Mouse (Mus musculus) embryonic facial prominence, embryonic 14.5 days (tissue): ENCODE results near the gene C2cd3. TPM values are rescaled to one million over a fixed set of nuclear protein-coding genes. Genes with fewer than 3 reads are reported as not detected.

ENCODE experiments used
- ATAC-seq: fragments of 200-750 bp; cut with Nextera tagmentation; 2 replicates; pipeline ENCODE4 v1.8.0; 2017; ENCODE audit warnings: low read depth, moderate number of reproducible peaks, moderate TSS enrichment
- DNase-seq: peaks from one replicate; pipeline ENCODE4 v3.0.0-alpha.2; 2015; ENCODE audit warnings: low spot score
- H3K27ac ChIP-seq: fragments of 300-500 bp; sonication (generic); replicated peaks from 2 replicates; pipeline ENCODE4 v1.5.1; 2014; ENCODE audit warnings: low read depth, mild to moderate bottlenecking, low read length, moderate library complexity
- H3K27me3 ChIP-seq: fragments of 300-500 bp; sonication (generic); replicated peaks from 2 replicates; pipeline ENCODE4 v1.6.1; 2014; ENCODE audit warnings: low read length; ENCODE audit not compliant: control insufficient read depth, insufficient read depth
- H3K36me3 ChIP-seq: fragments of 300-500 bp; sonication (generic); 2 replicates; pipeline ENCODE4 v1.6.1; 2014; ENCODE audit warnings: low read length, mixed read lengths; ENCODE audit not compliant: control insufficient read depth, insufficient read depth
- H3K4me1 ChIP-seq: fragments of 300-500 bp; sonication (generic); 2 replicates; pipeline ENCODE4 v1.6.1; 2014; ENCODE audit warnings: antibody characterized with exemption, low read length; ENCODE audit not compliant: control insufficient read depth, insufficient read depth
- H3K4me2 ChIP-seq: fragments of 300-500 bp; sonication (generic); 2 replicates; pipeline ENCODE4 v1.6.1; 2014; ENCODE audit warnings: low read depth, mild to moderate bottlenecking, low read length, moderate library complexity, mixed read lengths
- H3K4me3 ChIP-seq: fragments of 300-500 bp; sonication (generic); 2 replicates; pipeline ENCODE4 v1.5.1; 2014; ENCODE audit warnings: low read depth, mild to moderate bottlenecking, low read length
- H3K9ac ChIP-seq: fragments of 300-500 bp; sonication (generic); 2 replicates; pipeline ENCODE4 v1.6.1; 2014; ENCODE audit warnings: low read depth, mild to moderate bottlenecking, low read length, moderate library complexity, mixed read lengths
- H3K9me3 ChIP-seq: fragments of 300-500 bp; sonication (generic); 2 replicates; pipeline ENCODE4 v1.6.1; 2016; ENCODE audit warnings: low read length; ENCODE audit not compliant: control insufficient read depth
- WGBS: fragments of 180-500 bp; shearing (Covaris S2); extraction: QIAGEN DNeasy Blood & Tissue Kit; methylation state at CpG from one replicate; pipeline ENCODE4 v1.1.7; 2014; 5-methylcytosine and 5-hydroxymethylcytosine counted together
- polyA plus RNA-seq: library from polyadenylated mRNA; unstranded; fragments of >200 nt; fragmentation: Nextera tagmentation; extraction: Ambion mirVana; gene quantifications from 2 replicates; pipeline ENCODE4 v1.2.1, GENCODE M21; 2014

The C2cd3 gene
- polyA plus RNA-seq, 1 experiment from 2014 or later, result 21.7 TPM

DNA sequence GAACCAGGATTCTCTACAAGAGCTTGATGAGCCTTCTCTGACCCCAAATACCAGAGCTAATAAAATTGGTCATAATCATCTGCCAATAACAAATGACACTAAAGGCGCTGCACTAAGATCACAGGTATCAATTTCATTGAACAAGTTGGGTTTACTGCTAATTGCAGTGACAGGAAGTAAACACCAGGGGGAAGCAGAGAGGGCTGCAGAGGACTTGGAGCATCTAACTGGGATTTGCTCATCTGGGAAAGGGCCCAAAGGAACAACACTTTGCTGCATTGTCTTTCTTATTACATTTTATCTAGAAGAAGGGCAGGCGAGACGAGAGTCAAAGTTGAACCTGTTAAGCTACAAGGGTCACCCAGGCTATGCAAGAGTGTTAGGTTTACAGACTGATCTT, 57.1 kb downstream of the C2cd3 start:
- no peak for ATAC-seq
- Histone ChIP-seq H3K27me3 (no peaks in the 10 kb centered on the region), H3K9ac (no peak overlapping the region), H3K4me2 (no peak overlapping the region), H3K36me3 (peaks cover 91% of the 10 kb centered on the region), H3K4me1 (no peaks in the 10 kb centered on the region), H3K27ac (no peak overlapping the region), H3K4me3 (no peak overlapping the region), H3K9me3 (no peaks in the 10 kb centered on the region)
- peak; percentile 35 for DNase-seq
- WGBS, result 54% methylated on average over 3 of the region's 3 CpGs

DNA sequence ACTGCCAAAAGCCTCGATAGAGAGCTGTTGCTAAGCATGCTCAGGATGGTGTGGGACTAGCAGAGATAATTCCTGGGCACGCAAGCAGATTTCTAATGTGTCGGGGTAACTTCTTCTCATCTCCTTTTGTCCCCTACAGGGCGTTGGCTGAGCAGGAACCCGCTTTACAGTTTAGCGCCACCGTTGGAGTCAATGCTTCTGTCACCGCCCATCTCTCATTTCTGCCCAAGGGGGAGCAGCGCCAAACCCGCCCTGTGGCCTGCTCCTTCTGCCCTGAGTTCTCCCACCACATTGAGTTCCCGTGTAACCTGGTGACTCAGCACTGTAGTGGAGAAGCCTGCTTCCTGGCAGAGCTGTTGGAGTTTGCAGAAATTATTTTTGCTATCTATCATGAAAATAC, 57.9 kb downstream of the C2cd3 start:
- WGBS, result 89% methylated on average over 11 of the region's 11 CpGs
- peaks cover 90% of the 10 kb centered on the region for H3K36me3 ChIP-seq
- DNase-seq, result no peak

DNA sequence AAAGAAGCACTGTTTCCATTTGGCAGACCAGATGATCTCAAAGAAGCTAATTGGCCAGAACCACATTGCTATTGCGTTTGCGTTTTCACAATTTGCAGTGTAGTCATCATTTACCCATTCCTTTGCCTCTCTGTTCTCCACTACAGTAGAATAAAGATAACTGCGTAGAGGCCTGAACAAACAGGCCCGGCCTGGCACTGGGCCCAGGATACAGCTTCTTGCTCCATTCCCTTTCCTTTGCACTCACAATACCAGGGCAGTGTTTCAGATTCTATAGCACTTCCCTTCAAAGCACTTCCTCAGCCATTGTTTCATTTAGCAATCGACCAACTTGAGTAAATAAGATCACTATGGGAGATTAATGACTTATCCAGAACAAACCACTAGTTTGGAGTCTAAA, 59.1 kb downstream of the C2cd3 start:
- DNase-seq (peak; percentile 57), ATAC-seq (0 out of 2 replicates have a peak, but pooled peaks have one; percentile 37)
- no peaks in the 10 kb centered on the region for H3K27me3 ChIP-seq
- H3K4me1 ChIP-seq, result no peaks in the 10 kb centered on the region
- H3K9ac ChIP-seq, result no peak overlapping the region
- H3K9me3 ChIP-seq, result no peaks in the 10 kb centered on the region
- H3K27ac ChIP-seq, result no peak overlapping the region
- WGBS, result 91% methylated on average over 5 of the region's 5 CpGs
- peaks cover 90% of the 10 kb centered on the region for H3K36me3 ChIP-seq
- no peak overlapping the region for H3K4me3 ChIP-seq
- no peak overlapping the region for H3K4me2 ChIP-seq

More for the DNA sequence above, 57.9 kb downstream of the C2cd3 start:
- Histone ChIP-seq H3K9ac (no peak overlapping the region), H3K27ac (no peak overlapping the region), H3K4me1 (no peaks in the 10 kb centered on the region), H3K4me2 (no peak overlapping the region), H3K9me3 (no peaks in the 10 kb centered on the region), H3K27me3 (no peaks in the 10 kb centered on the region), H3K4me3 (no peak overlapping the region)
- ATAC-seq, result no peak

DNA sequence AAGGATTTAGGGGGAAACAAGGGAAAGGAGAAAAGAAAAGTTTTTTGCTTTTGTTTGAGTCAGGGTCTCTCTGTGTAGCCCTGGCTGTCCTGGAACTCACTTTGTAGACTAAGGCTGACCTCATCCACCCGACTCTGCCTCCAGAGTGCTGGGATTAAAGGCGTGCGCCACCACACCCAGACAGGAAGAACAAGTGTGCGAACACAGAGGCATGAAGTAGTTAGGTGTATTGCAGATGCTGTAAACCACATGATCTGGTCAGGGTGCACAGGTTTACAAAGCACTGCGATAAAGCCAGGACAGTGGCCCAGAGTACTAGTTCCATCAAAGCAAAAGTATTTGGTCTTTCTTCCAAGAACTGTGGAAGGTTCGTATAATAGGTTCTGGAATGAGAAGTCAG, 61.3 kb downstream of the C2cd3 start:
- Histone ChIP-seq H3K4me3 (no peak overlapping the region), H3K4me2 (no peak overlapping the region), H3K9me3 (no peaks in the 10 kb centered on the region), H3K36me3 (peaks cover 91% of the 10 kb centered on the region), H3K4me1 (no peaks in the 10 kb centered on the region), H3K27ac (no peak overlapping the region), H3K27me3 (no peaks in the 10 kb centered on the region), H3K9ac (no peak overlapping the region)
- 91% methylated on average over 6 of the region's 6 CpGs for WGBS
- ATAC-seq (no peak), DNase-seq (no peak)

DNA sequence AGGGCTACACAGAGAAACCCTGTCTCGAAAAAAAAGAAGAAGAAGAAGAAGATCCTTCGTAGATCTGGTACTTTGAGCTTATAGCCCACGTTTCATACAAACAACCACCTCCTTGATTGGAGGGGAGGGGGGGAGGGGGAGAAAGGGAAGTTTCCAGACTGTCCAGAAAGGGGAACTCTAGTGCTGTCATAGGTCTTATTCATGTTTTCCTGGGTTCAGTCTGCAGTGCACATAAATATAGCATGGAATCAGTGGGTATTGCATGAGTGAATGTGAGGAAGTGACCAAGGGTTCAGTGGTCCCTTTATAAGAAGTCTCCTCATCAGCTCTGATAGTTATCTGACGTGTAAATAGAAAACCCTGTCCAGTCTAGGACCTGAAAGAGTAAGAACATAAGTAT, 71.7 kb downstream of the C2cd3 start:
- Histone ChIP-seq H3K36me3 (peaks cover 84% of the 10 kb centered on the region), H3K4me2 (no peak overlapping the region), H3K4me3 (no peak overlapping the region), H3K9me3 (no peaks in the 10 kb centered on the region), H3K27me3 (no peaks in the 10 kb centered on the region), H3K9ac (no peak overlapping the region), H3K4me1 (no peaks in the 10 kb centered on the region), H3K27ac (no peak overlapping the region)
- DNase-seq (no peak), ATAC-seq (no peak)
- 93% methylated on average over 4 of the region's 4 CpGs for WGBS

DNA sequence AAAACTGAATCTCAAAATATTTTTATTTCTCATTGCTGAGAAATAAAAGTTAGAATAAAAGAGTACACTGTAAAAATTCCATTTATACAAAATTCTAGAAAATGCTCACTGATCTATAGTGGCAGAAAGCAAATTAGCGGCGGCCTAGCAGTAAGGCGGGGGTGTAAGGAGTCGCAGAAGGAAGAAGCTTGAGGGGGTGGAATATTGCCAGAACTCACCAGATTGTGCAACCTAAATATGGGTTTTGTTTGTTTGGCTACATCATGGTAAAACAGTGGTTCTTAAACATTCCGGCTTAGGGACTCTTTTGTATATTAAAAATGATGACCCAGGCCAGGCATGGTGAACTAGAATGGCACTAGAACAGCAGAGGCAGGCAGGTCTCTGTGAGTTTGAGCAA, 74.2 kb downstream of the C2cd3 start:
- Histone ChIP-seq H3K4me1 (no peaks in the 10 kb centered on the region), H3K9me3 (no peaks in the 10 kb centered on the region), H3K4me3 (no peak overlapping the region), H3K4me2 (no peak overlapping the region), H3K9ac (no peak overlapping the region), H3K27me3 (no peaks in the 10 kb centered on the region), H3K27ac (no peak overlapping the region), H3K36me3 (peaks cover 84% of the 10 kb centered on the region)
- ATAC-seq (no peak), DNase-seq (no peak)
- 96% methylated on average over 5 of the region's 5 CpGs for WGBS

DNA sequence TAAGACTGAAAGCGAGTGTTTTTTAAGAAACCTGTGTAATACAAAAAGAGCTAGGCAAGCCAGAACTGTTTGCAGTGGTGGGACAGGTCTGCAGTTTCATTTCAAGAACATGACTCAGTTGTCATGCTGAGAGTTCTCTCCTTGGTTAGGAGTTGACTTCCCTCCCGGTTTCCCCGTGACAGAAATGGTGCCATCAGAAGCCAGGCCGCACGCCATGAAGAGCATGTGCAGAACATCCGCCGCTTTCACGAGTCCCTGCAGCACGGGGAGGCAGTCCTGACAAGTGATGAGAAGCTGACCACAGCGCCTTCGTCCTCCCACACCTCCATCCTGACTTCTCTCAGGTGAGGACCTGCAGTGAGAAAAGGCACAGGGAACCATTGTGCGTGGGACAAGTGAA, 76.5 kb downstream of the C2cd3 start:
- Histone ChIP-seq H3K36me3 (peaks cover 84% of the 10 kb centered on the region), H3K4me1 (no peaks in the 10 kb centered on the region), H3K27ac (no peak overlapping the region), H3K27me3 (no peaks in the 10 kb centered on the region), H3K9ac (no peak overlapping the region), H3K4me3 (no peak overlapping the region), H3K9me3 (no peaks in the 10 kb centered on the region), H3K4me2 (no peak overlapping the region)
- ATAC-seq, result no peak
- DNase-seq, result no peak
- WGBS, result 97% methylated on average over 12 of the region's 12 CpGs

DNA sequence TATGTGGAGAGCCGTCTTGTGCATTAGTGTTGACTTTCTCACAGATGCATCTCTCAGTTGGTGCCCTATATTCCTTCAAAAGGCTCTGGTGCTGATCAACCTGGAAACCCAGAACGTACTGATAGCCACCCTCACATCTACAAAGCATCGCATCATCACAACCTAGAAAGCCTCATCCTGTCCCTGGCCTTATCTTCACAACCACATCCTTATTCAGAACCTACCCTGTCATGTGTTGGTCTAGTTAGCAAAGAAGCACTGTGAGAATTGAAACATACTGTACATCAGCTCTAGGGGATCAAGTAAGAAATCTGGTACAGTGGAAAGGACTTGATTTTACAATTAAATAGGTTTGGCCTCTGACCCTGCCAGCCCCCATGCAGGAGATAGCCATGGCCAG, 77.0 kb downstream of the C2cd3 start:
- Histone ChIP-seq H3K27ac (no peak overlapping the region), H3K4me2 (no peak overlapping the region), H3K36me3 (peaks cover 84% of the 10 kb centered on the region), H3K9ac (no peak overlapping the region), H3K9me3 (no peaks in the 10 kb centered on the region), H3K27me3 (no peaks in the 10 kb centered on the region), H3K4me1 (no peaks in the 10 kb centered on the region), H3K4me3 (no peak overlapping the region)
- ATAC-seq (no peak), DNase-seq (no peak)
- 92% methylated on average over 3 of the region's 3 CpGs for WGBS

DNA sequence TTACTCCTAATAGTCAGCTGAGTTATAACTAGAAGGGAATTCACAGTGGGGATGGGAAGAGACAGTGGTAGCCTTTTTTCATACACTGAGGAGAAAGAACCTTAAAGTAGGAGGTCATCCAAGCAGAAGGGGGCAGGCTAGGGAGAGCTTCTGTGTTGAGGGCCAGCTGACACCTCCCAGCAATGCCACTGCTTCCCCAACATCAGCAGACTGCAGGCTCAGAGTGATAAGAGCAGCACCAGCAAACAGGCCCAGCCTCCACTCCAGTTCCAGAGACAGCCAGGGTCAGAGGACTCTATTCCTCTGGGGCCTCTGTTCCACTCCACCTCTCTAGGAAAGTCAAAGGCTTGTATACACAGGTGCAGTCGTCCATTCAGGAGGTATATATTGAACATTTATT, 86.1 kb downstream of the C2cd3 start:
- WGBS, result 62% methylated on average over 1 of the region's 1 CpGs
- DNase-seq (no peak), ATAC-seq (no peak)
- Histone ChIP-seq H3K4me3 (no peak overlapping the region), H3K27ac (no peak overlapping the region), H3K27me3 (no peaks in the 10 kb centered on the region), H3K9ac (no peak overlapping the region), H3K9me3 (no peaks in the 10 kb centered on the region), H3K36me3 (peaks cover 80% of the 10 kb centered on the region), H3K4me1 (no peaks in the 10 kb centered on the region), H3K4me2 (no peak overlapping the region)
